Mouse (Mus musculus) neutrophil, adult 5-6 weeks (primary cell): ENCODE measurements around the gene Prpf6. TPM values are rescaled to one million over a fixed set of nuclear protein-coding genes. Genes with fewer than 3 reads are reported as not detected.

Experiments
- ATAC-seq: fragments of 151-379, 151-347 bp; 2 replicates; pipeline ENCODE4 v1.8.0; 2017; ENCODE audit warnings: mild to moderate bottlenecking, moderate TSS enrichment; ENCODE audit not compliant: insufficient number of reproducible peaks, poor library complexity, low FRiP score, severe bottlenecking; ENCODE audit errors: extremely low read depth
- total RNA-seq: library from RNA; stranded (forward); fragments of 200-1000 nt; gene quantifications from 2 replicates; pipeline ENCODE4 v1.2.3, GENCODE M21; 2017

Prpf6 gene
- total RNA-seq, 1 experiment from 2014 or later = 103 TPM

- ATAC-seq = no peak
These were observed 12.7 kb upstream of the Prpf6 start for GRCm38 (mm10) chr2:181578790-181579618.

GRCm38 (mm10) chr2:181579681-181580080 is 12.0 kb upstream of the Prpf6 start:
- no peak for ATAC-seq

- ATAC-seq = no peak
These were observed 11.4 kb upstream of the Prpf6 start for GRCm38 (mm10) chr2:181580131-181580772.

GRCm38 (mm10) chr2:181581016-181581401 is 10.7 kb upstream of the Prpf6 start:
- ATAC-seq = peak; percentile 90

- peak; percentile 52 for ATAC-seq
These were observed 10.1 kb upstream of the Prpf6 start for GRCm38 (mm10) chr2:181581402-181582120.

- no peak for ATAC-seq
These were observed 9.3 kb upstream of the Prpf6 start for GRCm38 (mm10) chr2:181582358-181582757.

- ATAC-seq = no peak
These were observed 8.7 kb upstream of the Prpf6 start for GRCm38 (mm10) chr2:181582939-181583338.

GRCm38 (mm10) chr2:181583460-181584257 is 8.0 kb upstream of the Prpf6 start:
- no peak for ATAC-seq

- no peak for ATAC-seq
These were observed 7.2 kb upstream of the Prpf6 start, which contains the start of gene Uckl1 for GRCm38 (mm10) chr2:181584411-181584942. TSS of gene Uckl1 (minus strand) at chr2:181584892.

GRCm38 (mm10) chr2:181585506-181585905 is 6.2 kb upstream of the Prpf6 start:
- ATAC-seq = no peak

- ATAC-seq = no peak
These were observed 5.5 kb upstream of the Prpf6 start for GRCm38 (mm10) chr2:181586124-181586523.

- no peak for ATAC-seq
These were observed 3.9 kb upstream of the Prpf6 start for GRCm38 (mm10) chr2:181587796-181588195.

GRCm38 (mm10) chr2:181588229-181588780 is 3.4 kb upstream of the Prpf6 start:
- ATAC-seq = no peak

- no peak for ATAC-seq
These were observed 2.5 kb upstream of the Prpf6 start for GRCm38 (mm10) chr2:181589011-181589731.

- ATAC-seq = no peak
These were observed 1.9 kb upstream of the Prpf6 start for GRCm38 (mm10) chr2:181589732-181590105.

- ATAC-seq = no peak
These were observed 1.2 kb upstream of the Prpf6 start for GRCm38 (mm10) chr2:181590471-181590870.

GRCm38 (mm10) chr2:181592231-181593041 is 768 bp downstream of the Prpf6 start, which contains the start of gene Zfp512b:
TSS of gene Zfp512b (minus strand) at chr2:181592803.
- ATAC-seq = peak; percentile 5
